Mouse (Mus musculus) lung, adult 2 months (tissue): ENCODE measurements around the gene Iqub.

Experiments used
- CTCF ChIP-seq: fragments of 200-500 bp; IDR thresholded peaks from 2 replicates; pipeline ENCODE4 v1.5.1; 2011; ENCODE audit warnings: mild to moderate bottlenecking, low read length, control low read depth; ENCODE audit not compliant: insufficient read depth
- POLR2A ChIP-seq: fragments of 200-500 bp; IDR thresholded peaks from 2 replicates; pipeline ENCODE4 v1.6.1; 2011; ENCODE audit warnings: low read depth, mild to moderate bottlenecking, control low read depth, low read length, borderline replicate concordance; ENCODE audit errors: extremely low read depth

DNA sequence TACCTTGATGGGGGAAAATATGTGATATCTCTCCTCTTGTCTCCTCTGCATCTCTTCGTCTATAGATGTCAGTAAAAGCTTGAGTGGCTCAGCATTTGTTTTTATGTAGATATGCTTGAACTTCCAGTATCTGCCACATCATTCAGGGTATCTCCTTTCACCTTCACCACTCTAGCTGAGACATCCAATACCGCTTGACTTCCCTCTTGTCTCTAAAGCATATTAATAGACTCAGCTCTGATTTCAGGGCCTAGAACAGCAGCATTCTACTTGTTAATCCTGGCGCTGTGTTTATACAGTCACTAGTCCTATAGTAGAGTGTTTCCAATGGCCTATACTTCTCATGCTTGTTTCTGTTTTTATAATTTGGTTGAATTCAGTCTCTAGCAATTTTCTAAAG is 17.9 kb upstream of the Iqub start:
- TF ChIP-seq CTCF: no peak
- no peak for TF ChIP-seq POLR2A
